Mouse (Mus musculus) spleen, adult 2 months (tissue): ENCODE data around the gene Cd22.
"Not testable (repeated sequence)": the region's sequence is repeated elsewhere in the genome, so short reads cannot be mapped to it uniquely, and the experiment has no call there.

Experiments
- CTCF ChIP-seq: fragments of 200-500 bp; IDR thresholded peaks from 2 replicates; pipeline ENCODE4 v1.5.1; 2011; ENCODE audit warnings: mild to moderate bottlenecking, inconsistent platforms; ENCODE audit not compliant: insufficient read depth, insufficient read length, insufficient replicate concordance; ENCODE audit errors: extremely low read depth
- POLR2A ChIP-seq: fragments of 200-500 bp; IDR thresholded peaks from 2 replicates; pipeline ENCODE4 v1.6.1; 2011; ENCODE audit warnings: low read depth, low read length, inconsistent platforms

DNA sequence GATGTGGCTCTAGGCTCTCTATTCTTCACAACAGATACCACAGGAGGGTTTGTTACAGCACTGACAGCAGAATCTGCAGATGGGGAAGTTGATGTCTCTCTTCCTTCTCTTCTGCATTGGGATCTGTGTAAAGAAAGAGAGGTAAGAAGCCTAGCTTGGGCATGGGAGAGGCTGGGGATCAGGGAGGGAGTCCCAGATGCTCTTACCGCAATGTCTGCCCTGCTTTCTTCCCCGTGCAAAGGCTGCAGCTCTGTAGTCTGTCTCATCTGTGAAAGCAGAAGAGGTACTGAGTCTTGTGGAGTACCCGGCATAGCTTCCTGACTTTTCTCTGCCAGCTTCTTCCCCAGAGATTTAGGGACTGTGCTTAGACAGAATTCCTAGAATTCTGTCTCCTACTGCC, 42.3 kb upstream of the Cd22 start:
- not testable (repeated sequence) for TF ChIP-seq POLR2A, CTCF
